Mouse (Mus musculus) intestine, embryonic 14.5 days (tissue): ENCODE measurements around the gene Wasf3. TPM values are rescaled to one million over a fixed set of nuclear protein-coding genes. Genes with fewer than 3 reads are reported as not detected.
A peak's percentile ranks its signal among the peaks of the same experiment; 100 is the strongest.

ENCODE experiments used
- ATAC-seq: fragments of 200-750 bp; cut with Nextera tagmentation; replicated peaks from 2 replicates; pipeline ENCODE4 v1.8.0; 2017; ENCODE audit warnings: low read depth, moderate number of reproducible peaks, moderate TSS enrichment, moderate library complexity; ENCODE audit not compliant: low FRiP score, low TSS enrichment
- DNase-seq: peaks from one replicate; pipeline ENCODE4 v3.0.0-alpha.2; 2018; ENCODE audit warnings: low spot score
- H3K27ac ChIP-seq: fragments of 300-500 bp; sonication (generic); 2 replicates; pipeline ENCODE4 v1.5.1; 2014; ENCODE audit warnings: low read depth, mild to moderate bottlenecking, control low read depth
- H3K27me3 ChIP-seq: fragments of 300-500 bp; sonication (generic); replicated peaks from 2 replicates; pipeline ENCODE4 v1.6.1; 2014; ENCODE audit warnings: low read length, control low read depth; ENCODE audit not compliant: control insufficient read depth, insufficient read depth
- H3K36me3 ChIP-seq: fragments of 300-500 bp; sonication (generic); 2 replicates; pipeline ENCODE4 v1.6.1; 2014; ENCODE audit warnings: low read length, control low read depth; ENCODE audit not compliant: control insufficient read depth, insufficient read depth
- H3K4me1 ChIP-seq: fragments of 300-500 bp; sonication (generic); replicated peaks from 2 replicates; pipeline ENCODE4 v1.6.1; 2014; ENCODE audit warnings: low read length, control low read depth, mixed read lengths; ENCODE audit not compliant: control insufficient read depth, insufficient read depth
- H3K4me2 ChIP-seq: fragments of 300-500 bp; sonication (generic); 2 replicates; pipeline ENCODE4 v1.6.1; 2014; ENCODE audit warnings: low read length
- H3K4me3 ChIP-seq: fragments of 300-500 bp; sonication (generic); 2 replicates; pipeline ENCODE4 v1.5.1; 2014; ENCODE audit warnings: low read depth, low read length, control low read depth, mixed read lengths
- H3K9ac ChIP-seq: fragments of 300-500 bp; sonication (generic); 2 replicates; pipeline ENCODE4 v1.6.1; 2014; ENCODE audit warnings: mild to moderate bottlenecking, low read length
- H3K9me3 ChIP-seq: fragments of 300-500 bp; sonication (generic); 2 replicates; pipeline ENCODE4 v1.6.1; 2016; ENCODE audit warnings: low read length, control low read depth; ENCODE audit not compliant: control insufficient read depth
- WGBS: fragments of 180-500 bp; shearing (Covaris S2); extraction: QIAGEN DNeasy Blood & Tissue Kit; methylation state at CpG from one replicate; pipeline ENCODE4 v1.1.7; 2014; 5-methylcytosine and 5-hydroxymethylcytosine counted together
- polyA plus RNA-seq: library from polyadenylated mRNA; unstranded; fragments of >200 nt; fragmentation: Nextera tagmentation; extraction: Ambion mirVana; gene quantifications from 2 replicates; pipeline ENCODE4 v1.2.1, GENCODE M21; 2014

Gene Wasf3
- polyA plus RNA-seq, 1 experiment from 2014 or later, result 1.5 TPM

GRCm38 (mm10) chr5:146420081-146420480, 35.3 kb downstream of the Wasf3 start:
- no peak overlapping the region for H3K4me3 ChIP-seq
- no peak overlapping the region for H3K27ac ChIP-seq
- WGBS, result 68% methylated on average over 1 of the region's 1 CpGs
- H3K4me1 ChIP-seq, result no peaks in the 10 kb centered on the region
- no peak overlapping the region for H3K4me2 ChIP-seq
- H3K27me3 ChIP-seq, result no peaks in the 10 kb centered on the region
- no peaks in the 10 kb centered on the region for H3K36me3 ChIP-seq
- DNase-seq, result peak; percentile 57
- no peaks in the 10 kb centered on the region for H3K9me3 ChIP-seq
- H3K9ac ChIP-seq, result no peak overlapping the region
- ATAC-seq, result no peak

DNA sequence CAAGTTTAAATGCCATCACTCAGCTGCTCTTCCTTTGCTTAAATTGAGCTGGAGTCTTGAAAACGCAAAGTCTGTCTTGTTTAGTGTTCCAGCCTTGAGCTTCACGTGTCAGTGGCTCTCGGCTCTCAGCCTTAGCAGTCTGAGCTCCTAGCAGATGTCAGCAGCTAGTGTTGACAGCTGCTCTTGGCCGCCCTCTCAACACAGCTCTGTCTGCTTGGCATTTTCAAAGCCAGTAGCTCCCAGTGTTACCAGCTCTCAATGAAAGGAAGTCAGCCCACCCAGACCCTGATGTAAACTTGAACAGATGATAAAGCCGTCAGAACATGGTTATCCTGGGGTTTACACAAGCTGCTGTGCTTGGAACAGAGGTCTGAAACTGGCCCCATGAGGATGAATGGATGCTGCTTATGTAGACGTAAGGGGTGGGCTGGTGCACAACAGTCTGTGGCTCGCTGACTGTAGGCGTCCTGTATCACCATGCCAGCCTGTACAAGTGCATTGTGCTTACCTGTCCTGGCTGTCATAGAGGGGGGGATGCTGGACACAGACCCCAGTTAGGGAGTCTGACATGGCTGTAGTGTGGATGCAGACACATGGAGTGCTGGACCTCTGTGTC, 40.0 kb downstream of the Wasf3 start:
- Histone ChIP-seq H3K9me3 (no peaks in the 10 kb centered on the region), H3K4me1 (no peaks in the 10 kb centered on the region), H3K4me3 (no peak overlapping the region), H3K27me3 (no peaks in the 10 kb centered on the region), H3K27ac (no peak overlapping the region), H3K4me2 (no peak overlapping the region), H3K9ac (no peak overlapping the region), H3K36me3 (no peaks in the 10 kb centered on the region)
- DNase-seq (no peak), ATAC-seq (no peak)
- WGBS, result 63% methylated on average over 8 of the region's 8 CpGs

GRCm38 (mm10) chr5:146425656-146426055, 40.9 kb downstream of the Wasf3 start:
- Histone ChIP-seq H3K9me3 (no peaks in the 10 kb centered on the region), H3K4me2 (no peak overlapping the region), H3K4me1 (no peaks in the 10 kb centered on the region), H3K9ac (no peak overlapping the region), H3K27ac (no peak overlapping the region), H3K36me3 (no peaks in the 10 kb centered on the region), H3K4me3 (no peak overlapping the region), H3K27me3 (no peaks in the 10 kb centered on the region)
- 93% methylated on average over 4 of the region's 4 CpGs for WGBS
- DNase-seq, result no peak
- no peak for ATAC-seq

- DNase-seq, result no peak
- no peaks in the 10 kb centered on the region for H3K4me1 ChIP-seq
- no peak overlapping the region for H3K9ac ChIP-seq
- H3K4me3 ChIP-seq, result no peak overlapping the region
- no peaks in the 10 kb centered on the region for H3K27me3 ChIP-seq
- 76% methylated on average over 4 of the region's 4 CpGs for WGBS
- no peak overlapping the region for H3K4me2 ChIP-seq
- no peaks in the 10 kb centered on the region for H3K36me3 ChIP-seq
- H3K27ac ChIP-seq, result no peak overlapping the region
- no peak for ATAC-seq
- H3K9me3 ChIP-seq, result no peaks in the 10 kb centered on the region
Measured at GRCm38 (mm10) chr5:146428109-146428508, 43.3 kb downstream of the Wasf3 start.

DNA sequence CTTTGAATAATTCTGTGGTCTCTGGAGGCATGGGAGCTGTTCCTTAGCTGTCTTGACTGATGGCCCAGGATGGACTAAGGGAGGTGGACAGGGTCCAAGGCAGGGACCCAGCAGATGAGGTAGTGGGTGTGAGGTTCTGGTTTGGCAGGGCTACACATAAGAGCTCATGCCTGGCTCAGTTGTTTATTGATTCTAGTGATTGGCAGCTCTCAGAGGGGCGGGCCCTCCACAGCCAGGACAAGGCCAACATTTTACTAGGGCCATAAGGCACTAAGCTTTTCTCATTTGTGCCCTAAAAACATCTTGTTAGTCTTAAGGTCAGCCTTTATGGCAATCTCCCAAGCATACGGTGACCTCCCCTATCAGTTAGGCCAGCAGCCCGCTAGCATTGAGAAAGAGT, 47.0 kb downstream of the Wasf3 start:
- Histone ChIP-seq H3K27me3 (no peaks in the 10 kb centered on the region), H3K9me3 (no peaks in the 10 kb centered on the region), H3K27ac (no peak overlapping the region), H3K4me3 (no peak overlapping the region), H3K4me1 (no peaks in the 10 kb centered on the region), H3K4me2 (no peak overlapping the region), H3K9ac (no peak overlapping the region), H3K36me3 (no peaks in the 10 kb centered on the region)
- DNase-seq (no peak), ATAC-seq (no peak)
- 80% methylated on average over 3 of the region's 3 CpGs for WGBS

DNA sequence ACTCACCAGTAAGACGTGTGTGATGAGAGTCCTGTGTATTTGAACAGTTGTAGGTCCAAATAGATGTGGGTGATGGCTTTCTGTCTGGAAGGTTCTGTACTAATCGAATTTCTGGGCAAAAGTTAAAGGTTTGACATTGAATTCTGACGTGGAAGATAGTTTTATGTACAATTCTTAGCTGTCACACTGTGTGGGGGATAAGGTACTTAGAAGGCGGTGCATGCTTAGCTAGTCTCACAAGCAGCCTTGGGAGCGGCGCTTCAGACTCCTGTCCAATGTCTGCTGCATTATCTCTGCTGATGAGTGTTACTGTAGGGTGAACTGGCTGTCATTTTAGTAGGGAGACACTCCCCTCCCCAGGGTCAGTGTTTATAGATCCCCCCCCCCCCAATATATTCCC, 47.7 kb downstream of the Wasf3 start:
- DNase-seq (no peak), ATAC-seq (no peak)
- Histone ChIP-seq H3K36me3 (no peaks in the 10 kb centered on the region), H3K9me3 (no peaks in the 10 kb centered on the region), H3K9ac (no peak overlapping the region), H3K4me3 (no peak overlapping the region), H3K27ac (no peak overlapping the region), H3K4me1 (no peaks in the 10 kb centered on the region), H3K4me2 (no peak overlapping the region), H3K27me3 (no peaks in the 10 kb centered on the region)
- 84% methylated on average over 6 of the region's 6 CpGs for WGBS

- Histone ChIP-seq H3K27ac (no peak overlapping the region), H3K4me1 (no peaks in the 10 kb centered on the region), H3K36me3 (no peaks in the 10 kb centered on the region), H3K9ac (no peak overlapping the region), H3K27me3 (no peaks in the 10 kb centered on the region), H3K4me3 (no peak overlapping the region), H3K4me2 (no peak overlapping the region), H3K9me3 (no peaks in the 10 kb centered on the region)
- ATAC-seq (no peak), DNase-seq (no peak)
- 94% methylated on average over 16 of the region's 16 CpGs for WGBS
Measured at GRCm38 (mm10) chr5:146435316-146435715, 50.5 kb downstream of the Wasf3 start.

DNA sequence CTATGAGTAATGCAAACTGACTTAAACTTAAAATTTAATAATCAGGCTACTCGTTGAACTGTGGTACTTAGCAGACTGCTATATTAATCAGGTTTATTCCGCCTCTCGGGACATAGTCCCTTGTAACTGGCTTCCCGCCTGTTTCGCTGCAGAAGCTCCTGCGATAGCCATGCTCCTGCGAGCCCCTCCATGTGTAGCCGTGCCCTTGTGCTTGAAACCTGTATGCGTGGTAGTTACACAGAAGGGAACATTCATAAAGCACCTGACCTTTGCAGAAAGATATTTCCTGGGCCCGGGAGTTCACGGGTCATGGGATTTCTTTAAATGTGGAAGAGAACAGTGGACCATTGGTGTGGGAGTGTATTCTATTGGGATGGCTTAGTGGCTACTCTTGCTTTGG, 52.0 kb downstream of the Wasf3 start:
- Histone ChIP-seq H3K9ac (no peak overlapping the region), H3K4me3 (no peak overlapping the region), H3K4me2 (no peak overlapping the region), H3K9me3 (no peaks in the 10 kb centered on the region), H3K27ac (no peak overlapping the region), H3K27me3 (no peaks in the 10 kb centered on the region), H3K4me1 (no peaks in the 10 kb centered on the region), H3K36me3 (no peaks in the 10 kb centered on the region)
- WGBS, result 94% methylated on average over 11 of the region's 11 CpGs
- DNase-seq (no peak), ATAC-seq (no peak)

- Histone ChIP-seq H3K27me3 (no peaks in the 10 kb centered on the region), H3K27ac (no peak overlapping the region), H3K9me3 (no peaks in the 10 kb centered on the region), H3K4me1 (no peaks in the 10 kb centered on the region), H3K4me2 (no peak overlapping the region), H3K4me3 (no peak overlapping the region), H3K9ac (no peak overlapping the region), H3K36me3 (no peaks in the 10 kb centered on the region)
- no peak for DNase-seq
- WGBS, result 94% methylated on average over 7 of the region's 7 CpGs
- ATAC-seq, result no peak
Measured at GRCm38 (mm10) chr5:146439152-146439781, 54.5 kb downstream of the Wasf3 start.
